Mouse (Mus musculus) adrenal gland, postnatal 4 days (tissue): ENCODE data around the gene Skint9. TPM values are rescaled to one million over a fixed set of nuclear protein-coding genes. Genes with fewer than 3 reads are reported as not detected.
"Not testable (repeated sequence)": the region's sequence is repeated elsewhere in the genome, so short reads cannot be mapped to it uniquely, and the experiment has no call there.

Source experiments
- DNase-seq, 2 experiments: peaks; one replicate each; pipeline ENCODE4 v3.0.0; 2021 to 2022; ENCODE audit warnings: low spot score in 2 of 2, mixed read lengths in 2 of 2
- long read RNA-seq, 2 experiments: library from polyadenylated mRNA; stranded (forward); transcript quantifications; one replicate each; pipeline ENCODE4 v2.0.0; 2021
- total RNA-seq, 2 experiments: library from RNA; stranded (reverse); gene quantifications; 2 replicates each; pipeline ENCODE4 v1.2.3; 2021

Gene Skint9
- total RNA-seq = not detected
- long read RNA-seq, experiment 1 = 0 reads
- long read RNA-seq, experiment 2 = 0 reads

- no peak for DNase-seq
These were observed at the start of gene Skint9 for GRCm38 (mm10) chr4:112433885-112434284. Gene Skint9 (minus strand): TSS chr4:112433985.

GRCm38 (mm10) chr4:112432685-112433084 is 1.1 kb downstream of the Skint9 start:
- no peak for DNase-seq

GRCm38 (mm10) chr4:112432223-112432622 is 1.6 kb downstream of the Skint9 start:
- DNase-seq = no peak

GRCm38 (mm10) chr4:112349111-112349510 is 84.7 kb downstream of the Skint9 start:
- DNase-seq = not testable (repeated sequence)

Other genes starting within 250 kb of the Skint9 start
- gene Skint3, start 201.7 kb downstream of the Skint9 start, total RNA-seq = not detected
- not detected for gene Skint2, start 123.2 kb upstream of the Skint9 start, total RNA-seq